Mouse (Mus musculus) MEL (cell line): ENCODE data around the gene H2-Q6. TPM values are rescaled to one million over a fixed set of nuclear protein-coding genes. Genes with fewer than 3 reads are reported as not detected.
"Not testable (repeated sequence)": the region's sequence is repeated elsewhere in the genome, so short reads cannot be mapped to it uniquely, and the experiment has no call there.

ENCODE experiments used
- DNase-seq: peaks from one replicate; pipeline ENCODE4 v3.0.0; 2011; ENCODE audit warnings: low read depth, low spot score
- H3K27ac ChIP-seq: 2 replicates; pipeline ENCODE4 v1.5.1; 2012; ENCODE audit warnings: low read depth, mild to moderate bottlenecking, control low read depth, low read length, moderate library complexity; ENCODE audit not compliant: control insufficient read depth
- H3K27me3 ChIP-seq, 2 experiments: fragments of 150-350 bp in 1 of 2; sonication (generic) in 1 of 2; 2 replicates each; pipeline ENCODE4 v1.6.1; 2012; ENCODE audit warnings: low read length in 2 of 2, mild to moderate bottlenecking in 2 of 2, improper control_type of control experiment in 1 of 2, moderate library complexity in 1 of 2; ENCODE audit not compliant: insufficient read depth in 2 of 2, control insufficient read depth in 1 of 2
- H3K36me3 ChIP-seq, 2 experiments: 2 replicates each; pipeline ENCODE4 v1.6.1; 2012 to 2014; ENCODE audit warnings: low read length in 2 of 2, improper control_type of control experiment in 1 of 2, inconsistent platforms in 1 of 2, mild to moderate bottlenecking in 1 of 2; ENCODE audit not compliant: insufficient read depth in 2 of 2, control insufficient read depth in 1 of 2
- H3K4me1 ChIP-seq, 2 experiments: fragments of 150-350 bp in 1 of 2; sonication (generic) in 1 of 2; 2 replicates each; pipeline ENCODE4 v1.6.1; 2012; ENCODE audit warnings: low read length in 2 of 2, improper control_type of control experiment in 1 of 2, mild to moderate bottlenecking in 1 of 2; ENCODE audit not compliant: insufficient read depth in 2 of 2, control insufficient read depth in 1 of 2
- H3K4me3 ChIP-seq, 2 experiments: fragments of 150-350 bp in 1 of 2; sonication (generic) in 1 of 2; 2 replicates each; pipeline ENCODE4 v1.5.1; 2012; ENCODE audit warnings: low read depth in 2 of 2, low read length in 2 of 2, mild to moderate bottlenecking in 2 of 2, moderate library complexity in 2 of 2, control low read depth in 1 of 2, improper control_type of control experiment in 1 of 2; ENCODE audit not compliant: control insufficient read depth in 1 of 2, insufficient read depth in 1 of 2
- H3K79me2 ChIP-seq: 2 replicates; pipeline ENCODE4 v1.6.1; 2012; ENCODE audit warnings: mild to moderate bottlenecking, low read length, moderate library complexity; ENCODE audit not compliant: control insufficient read depth, poor library complexity, insufficient read depth
- H3K9ac ChIP-seq: 2 replicates; pipeline ENCODE4 v1.6.1; 2012; ENCODE audit warnings: low read depth, mild to moderate bottlenecking, control low read depth, low read length, moderate library complexity; ENCODE audit not compliant: control insufficient read depth, poor library complexity, severe bottlenecking
- H3K9me3 ChIP-seq: fragments of 150-350 bp; sonication (generic); replicated peaks from 2 replicates; pipeline ENCODE4 v1.6.1; 2012; ENCODE audit warnings: mild to moderate bottlenecking, low read length, improper control_type of control experiment, moderate library complexity; ENCODE audit not compliant: insufficient read depth
- ELF1 ChIP-seq: IDR thresholded peaks from 2 replicates; pipeline ENCODE4 v1.6.1; 2014; ENCODE audit warnings: low read depth, mild to moderate bottlenecking, inconsistent platforms, low read length, improper control_type of control experiment, moderate library complexity
- MEF2A ChIP-seq: IDR thresholded peaks from 2 replicates; pipeline ENCODE4 v1.6.1; 2014; ENCODE audit warnings: low read depth, mild to moderate bottlenecking, inconsistent platforms, low read length, improper control_type of control experiment; ENCODE audit not compliant: poor library complexity, insufficient replicate concordance, severe bottlenecking; ENCODE audit errors: extremely low read depth
- polyA plus RNA-seq, 2 experiments: library from polyadenylated mRNA; stranded (reverse) in 1 of 2; unstranded in 1 of 2; fragments of >175 nt in 1 of 2; fragments of >200 nt in 1 of 2; gene quantifications; 2 replicates each; pipeline versions ENCODE4 v1.2.1 to v1.2.4; 2012; ENCODE audit warnings: low replicate concordance in 2 of 2, low read depth in 1 of 2; ENCODE audit not compliant: insufficient read length in 2 of 2, insufficient read depth in 1 of 2, missing spikeins in 1 of 2
- total RNA-seq: library from RNA; depleted of rRNA; stranded (reverse); fragments of 300-350 nt; gene quantifications from 2 replicates; pipeline ENCODE4 v1.2.3, GENCODE M21; 2012

The H2-Q6 gene
- total and polyA plus RNA-seq, 3 experiments = 1.8 to 11.7 TPM; not detected in 1

DNA sequence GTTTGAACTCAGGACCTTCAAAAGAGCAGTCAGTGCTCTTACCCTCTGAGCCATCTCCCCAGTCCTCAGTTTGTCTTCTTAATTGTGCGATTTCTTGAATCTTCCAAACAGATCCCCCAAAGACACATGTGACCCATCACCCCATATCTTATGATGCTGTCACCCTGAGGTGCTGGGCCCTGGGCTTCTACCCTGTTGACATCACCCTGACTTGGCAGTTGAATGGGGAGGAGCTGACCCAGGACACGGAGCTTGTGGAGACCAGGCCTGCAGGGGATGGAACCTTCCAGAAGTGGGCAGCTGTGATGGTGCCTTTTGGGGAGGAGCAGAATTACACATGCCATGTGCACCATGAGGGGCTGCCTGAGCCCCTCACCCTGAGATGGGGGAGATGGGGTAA, 27.7 kb upstream of the H2-Q6 start:
- not testable (repeated sequence) for H3K9me3 ChIP-seq, H3K27me3 ChIP-seq, H3K4me3 ChIP-seq, DNase-seq, H3K9ac ChIP-seq, H3K27ac ChIP-seq, H3K36me3 ChIP-seq, H3K79me2 ChIP-seq, H3K4me1 ChIP-seq

DNA sequence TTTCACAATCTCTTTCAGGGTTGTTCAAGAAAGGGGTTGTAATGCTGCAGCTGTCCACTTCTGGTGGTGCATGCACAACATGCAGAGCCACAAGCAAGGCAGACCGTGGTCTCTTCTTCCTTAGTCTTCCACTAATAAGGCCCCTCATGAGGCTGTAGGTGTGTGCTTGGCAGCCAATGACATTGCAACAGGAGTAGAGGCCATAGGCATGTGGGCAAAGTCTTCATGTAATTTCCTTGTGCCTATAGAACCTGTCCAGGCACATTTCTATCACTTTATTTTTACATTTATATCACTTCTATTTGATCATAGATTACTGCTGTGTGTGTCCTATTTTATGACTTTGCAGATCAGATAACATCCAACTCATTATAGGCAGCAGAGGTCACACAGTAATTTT, 11.6 kb upstream of the H2-Q6 start:
- H3K27ac ChIP-seq, H3K4me1 ChIP-seq, DNase-seq: not testable (repeated sequence)

DNA sequence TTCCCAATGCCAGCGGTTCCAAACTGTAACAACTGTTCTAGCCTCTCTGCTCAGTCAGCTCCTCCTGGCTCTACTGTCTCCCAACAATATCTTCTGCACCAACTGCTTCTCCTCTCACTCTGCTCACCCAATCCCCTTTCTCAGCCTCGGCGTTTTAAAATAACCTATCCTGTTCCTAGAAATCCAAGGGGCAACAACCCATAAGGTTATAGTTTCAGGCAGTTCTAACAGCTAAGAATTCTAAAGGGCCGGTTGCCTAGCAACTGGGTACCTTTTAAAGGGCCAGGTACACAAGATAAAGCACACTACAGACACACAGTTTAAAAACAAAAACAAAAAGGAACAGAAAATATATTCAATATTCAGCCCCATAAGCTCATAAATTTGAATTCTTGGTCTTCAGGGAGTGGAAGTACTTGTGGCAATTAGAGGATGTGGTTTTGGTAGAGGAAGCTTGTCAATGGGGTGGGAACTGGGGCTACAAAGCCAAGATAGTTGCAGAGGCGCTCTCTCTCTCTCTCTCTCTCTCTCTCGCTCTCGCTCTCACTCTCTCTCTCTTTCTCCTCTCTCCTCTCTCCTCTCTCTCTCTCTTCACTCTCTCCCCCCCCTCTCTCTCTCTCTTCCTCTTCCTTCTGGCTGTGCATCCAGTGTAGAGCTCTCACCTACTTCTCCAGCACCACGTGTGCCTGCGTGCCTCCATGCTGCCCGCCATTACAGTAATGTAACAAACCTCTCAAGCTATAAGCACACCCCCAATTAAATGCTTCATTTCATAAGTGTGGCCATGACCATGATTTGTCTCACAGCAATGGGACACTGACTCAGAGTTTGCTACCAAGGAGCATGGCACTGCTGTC, 9.1 kb upstream of the H2-Q6 start:
- H3K79me2 ChIP-seq, H3K4me1 ChIP-seq, H3K27me3 ChIP-seq, H3K9ac ChIP-seq, H3K9me3 ChIP-seq, H3K27ac ChIP-seq, H3K36me3 ChIP-seq, H3K4me3 ChIP-seq, DNase-seq: not testable (repeated sequence)

More for the DNA sequence above, 11.6 kb upstream of the H2-Q6 start:
- H3K9me3 ChIP-seq, H3K9ac ChIP-seq, H3K4me3 ChIP-seq, H3K27me3 ChIP-seq, H3K36me3 ChIP-seq, H3K79me2 ChIP-seq: not testable (repeated sequence)

DNA sequence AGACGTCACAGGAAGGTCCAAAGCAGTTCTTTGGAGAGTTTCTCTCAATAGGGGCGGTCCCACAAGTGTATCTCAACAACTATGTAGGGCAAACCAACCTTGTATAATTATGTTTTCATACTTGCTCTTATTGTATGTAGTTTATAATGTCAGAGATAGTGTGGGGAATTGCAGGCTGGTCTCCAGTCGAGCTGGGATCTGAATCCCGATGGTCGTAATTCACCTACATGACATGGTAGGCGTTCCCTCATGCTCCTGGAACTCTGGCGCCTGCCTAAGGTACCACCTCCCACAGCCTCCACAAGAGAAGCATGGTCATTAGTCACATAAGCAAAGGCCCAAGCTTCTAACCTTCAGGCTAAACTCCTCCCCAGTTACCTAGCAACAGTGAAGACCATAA, 5.9 kb upstream of the H2-Q6 start:
- H3K4me3 ChIP-seq = no peak overlapping the region
- no peak for DNase-seq
- TF ChIP-seq MEF2A (no peak), ELF1 (no peak)
- TF ChIP-seq, all 39 proteins: peak for 0
- Histone ChIP-seq H3K27me3 (peaks cover 3% of the 10 kb centered on the region in 2 experiments; a peak in 3 of 4 replicates), H3K4me1 (no peaks in the 10 kb centered on the region; a peak in 1 of 4 replicates), H3K79me2 (no peaks in the 10 kb centered on the region), H3K27ac (no peak overlapping the region), H3K36me3 (no peaks in the 10 kb centered on the region), H3K9me3 (no peaks in the 10 kb centered on the region), H3K9ac (no peak overlapping the region)

DNA sequence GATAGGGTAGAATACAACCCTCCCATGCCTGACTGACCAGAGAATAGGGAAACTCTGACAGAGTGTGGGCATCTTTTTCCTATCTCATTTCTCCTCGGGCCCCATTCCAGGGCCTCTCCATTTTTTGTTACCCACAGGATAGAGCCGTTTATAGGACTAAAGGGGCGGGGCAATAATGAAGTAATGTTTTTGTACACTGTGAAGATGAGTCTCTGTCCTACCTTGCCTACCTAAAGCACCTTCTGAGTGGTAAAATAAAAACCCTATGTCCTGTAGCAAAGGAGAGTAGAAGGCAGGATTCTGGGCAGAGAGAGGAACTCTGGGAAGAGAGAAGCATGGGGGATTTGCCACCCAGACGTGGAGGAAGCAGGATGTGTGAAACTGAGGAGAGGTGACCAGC, 5.1 kb upstream of the H2-Q6 start:
- not testable (repeated sequence) for H3K27me3 ChIP-seq, H3K4me1 ChIP-seq, DNase-seq, H3K9ac ChIP-seq, H3K4me3 ChIP-seq, H3K27ac ChIP-seq, H3K36me3 ChIP-seq, H3K9me3 ChIP-seq, H3K79me2 ChIP-seq
